Mouse (Mus musculus) gastrocnemius, postnatal 25 days (tissue): ENCODE data around the gene Prkg1. TPM values are rescaled to one million over a fixed set of nuclear protein-coding genes. Genes with fewer than 3 reads are reported as not detected.

Experiments used
- DNase-seq: peaks from one replicate; pipeline ENCODE4 v3.0.0; 2022
- long read RNA-seq, 2 experiments: library from polyadenylated mRNA; stranded (forward); transcript quantifications; one replicate each; pipeline ENCODE4 v2.0.0; 2021
- total RNA-seq, 2 experiments: library from RNA; stranded (reverse); gene quantifications; 1 replicate in 1 of 2; 2 replicates in 1 of 2; pipeline ENCODE4 v1.2.3; 2021

Prkg1 gene
- total RNA-seq = 10 to 100 TPM; 28.2 to 36.5 TPM
- long read RNA-seq, experiment 1, partial matches to known transcripts = 1 of 32 reads
- long read RNA-seq, experiment 1, other reads (novel, unspliced or antisense) = 31 of 32 reads
- long read RNA-seq, experiment 2, partial matches to known transcripts = 3 of 18 reads
- long read RNA-seq, experiment 2, other reads (novel, unspliced or antisense) = 15 of 18 reads

GRCm38 (mm10) chr19:31764801-31765340 lies at the start of gene Prkg1:
Gene Prkg1, minus strand, starts transcription at chr19:31765033.
- peak; percentile 23 for DNase-seq

- DNase-seq = no peak
Observed at GRCm38 (mm10) chr19:31813087-31813486, 48.3 kb upstream of the Prkg1 start.

GRCm38 (mm10) chr19:31811371-31811770 lies 46.5 kb upstream of the Prkg1 start:
- no peak for DNase-seq

- no peak for DNase-seq
Observed at GRCm38 (mm10) chr19:31805391-31805790, 40.6 kb upstream of the Prkg1 start.

GRCm38 (mm10) chr19:31795485-31796046 lies 30.7 kb upstream of the Prkg1 start:
- no peak for DNase-seq

GRCm38 (mm10) chr19:31791724-31792123 lies 26.9 kb upstream of the Prkg1 start:
- no peak for DNase-seq

- DNase-seq = no peak
Observed at GRCm38 (mm10) chr19:31781521-31782018, 16.7 kb upstream of the Prkg1 start.

GRCm38 (mm10) chr19:31781077-31781476 lies 16.2 kb upstream of the Prkg1 start:
- DNase-seq = no peak

- DNase-seq = no peak
Observed at GRCm38 (mm10) chr19:31780222-31780621, 15.4 kb upstream of the Prkg1 start.

GRCm38 (mm10) chr19:31779021-31779420 lies 14.2 kb upstream of the Prkg1 start:
- no peak for DNase-seq

GRCm38 (mm10) chr19:31767004-31767403 lies 2.2 kb upstream of the Prkg1 start:
- no peak for DNase-seq

- DNase-seq = no peak
Observed at GRCm38 (mm10) chr19:31765451-31765850, 618 bp upstream of the Prkg1 start.

GRCm38 (mm10) chr19:31763951-31764800 lies 657 bp downstream of the Prkg1 start:
- peak; percentile 12 for DNase-seq

GRCm38 (mm10) chr19:31763246-31763821 lies 1.5 kb downstream of the Prkg1 start:
- no peak for DNase-seq

- peak; percentile 27 for DNase-seq
Observed at GRCm38 (mm10) chr19:31762411-31763245, 2.2 kb downstream of the Prkg1 start.

- no peak for DNase-seq
Observed at GRCm38 (mm10) chr19:31759855-31760254, 5.0 kb downstream of the Prkg1 start.

GRCm38 (mm10) chr19:31755929-31756792 lies 8.7 kb downstream of the Prkg1 start:
- no peak for DNase-seq

GRCm38 (mm10) chr19:31754642-31755287 lies 10.1 kb downstream of the Prkg1 start:
- DNase-seq = no peak

- no peak for DNase-seq
Observed at GRCm38 (mm10) chr19:31750976-31751676, 13.7 kb downstream of the Prkg1 start.
